Mouse (Mus musculus): ENCODE measurements at regions not wholly inside any gene's neighbourhood (a gene's known extent, or its start where the extent isn't known, plus 50 kb on each side); places are given as distances from the start of the nearest gene placed in this dataset.

DNA sequence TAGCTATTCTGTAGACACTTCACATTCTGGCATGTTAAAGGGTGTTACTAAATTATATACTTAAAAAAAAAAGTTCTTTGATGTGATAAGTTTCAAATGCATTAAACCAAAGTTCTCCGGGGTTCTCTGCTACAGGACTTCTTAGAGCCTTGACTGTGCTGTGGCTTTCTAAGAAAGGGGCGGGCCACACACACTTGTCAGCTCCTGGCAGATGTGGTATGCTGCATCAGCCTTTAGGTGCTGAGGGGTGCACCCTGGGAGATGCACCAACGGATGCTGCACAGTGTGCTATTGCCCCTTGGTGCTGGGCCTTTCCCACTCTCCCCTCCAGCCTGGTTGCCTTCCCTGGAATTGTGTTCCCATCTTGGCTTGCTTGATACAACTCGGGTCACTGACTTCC is 125.0 kb downstream of the Bcl2l11 start:
- Histone ChIP-seq H3K4me2 (ENCODE audit: low read depth, severe bottlenecking) (no peak overlapping the region), H3K4me1 (ENCODE audit: control insufficient read depth, insufficient read depth, low read length) (no peaks in the 10 kb centered on the region), H3K9me3 (ENCODE audit: control insufficient read depth, low read length) (peaks cover 4% of the 10 kb centered on the region; the same call in 1 of the 2 replicates), H3K27ac (replicated peaks; ENCODE audit: low read depth, low read length) (no peak overlapping the region), H3K27me3 (ENCODE audit: control insufficient read depth, insufficient read depth, low read length) (no peaks in the 10 kb centered on the region), H3K4me3 (ENCODE audit: low read depth, low read length) (no peak overlapping the region), H3K9ac (ENCODE audit: low read length) (no peak overlapping the region), H3K36me3 (ENCODE audit: control insufficient read depth, insufficient read depth, low read length) (no peaks in the 10 kb centered on the region)
- ATAC-seq (ENCODE audit: insufficient number of reproducible peaks, low FRiP score, low TSS enrichment, low read depth) (no peak), DNase-seq (ENCODE audit: low spot score) (no peak)
- WGBS, result 78% methylated on average over 4 of the region's 4 CpGs

- H3K4me1 ChIP-seq (ENCODE audit: control insufficient read depth, insufficient read depth, low read length), result no peaks in the 10 kb centered on the region
- DNase-seq (ENCODE audit: low spot score), result no peak
- H3K9me3 ChIP-seq (ENCODE audit: control insufficient read depth, low read length), result no peaks in the 10 kb centered on the region
- H3K27ac ChIP-seq (replicated peaks; ENCODE audit: low read depth, low read length), result no peak overlapping the region
- ATAC-seq (ENCODE audit: insufficient number of reproducible peaks, low FRiP score, low TSS enrichment, low read depth), result no peak
- no peak overlapping the region for H3K4me2 ChIP-seq (ENCODE audit: low read depth, severe bottlenecking)
- H3K27me3 ChIP-seq (ENCODE audit: control insufficient read depth, insufficient read depth, low read length), result no peaks in the 10 kb centered on the region
- no peak overlapping the region for H3K4me3 ChIP-seq (ENCODE audit: low read depth, low read length)
- H3K9ac ChIP-seq (ENCODE audit: low read length), result no peak overlapping the region
- H3K36me3 ChIP-seq (ENCODE audit: control insufficient read depth, insufficient read depth, low read length), result no peaks in the 10 kb centered on the region
- whole genome bisulfite sequencing, result 80% methylated on average over 6 of the region's 6 CpGs
Observed at GRCm38 (mm10) chr2:128256651-128257050, 130.8 kb downstream of the Bcl2l11 start.

DNA sequence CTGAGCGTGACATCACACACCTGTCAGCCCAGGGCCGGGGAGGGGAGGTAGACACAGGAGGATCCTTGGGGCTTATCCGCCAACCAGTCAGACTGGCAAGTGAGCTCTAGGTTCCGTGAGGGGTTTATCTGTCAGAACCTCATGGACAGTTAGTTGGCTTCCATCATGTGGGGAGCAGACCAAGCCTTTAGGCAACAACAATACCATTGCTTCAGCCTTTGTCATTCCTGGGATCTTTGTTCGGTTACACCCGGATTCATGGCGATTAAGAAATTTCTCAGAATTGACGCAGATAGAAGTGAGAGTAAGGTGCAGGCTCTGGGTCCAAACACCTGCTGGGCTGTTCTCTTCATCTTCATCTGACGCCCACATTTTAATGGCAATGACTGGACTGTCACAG is 131.4 kb downstream of the Bcl2l11 start:
- Histone ChIP-seq H3K4me1 (ENCODE audit: control insufficient read depth, insufficient read depth, low read length) (no peaks in the 10 kb centered on the region), H3K36me3 (ENCODE audit: control insufficient read depth, insufficient read depth, low read length) (no peaks in the 10 kb centered on the region), H3K4me2 (ENCODE audit: low read depth, severe bottlenecking) (no peak overlapping the region), H3K4me3 (ENCODE audit: low read depth, low read length) (no peak overlapping the region), H3K9ac (ENCODE audit: low read length) (no peak overlapping the region), H3K9me3 (ENCODE audit: control insufficient read depth, low read length) (no peaks in the 10 kb centered on the region), H3K27me3 (ENCODE audit: control insufficient read depth, insufficient read depth, low read length) (no peaks in the 10 kb centered on the region), H3K27ac (replicated peaks; ENCODE audit: low read depth, low read length) (no peak overlapping the region)
- WGBS, result 87% methylated on average over 9 of the region's 9 CpGs
- ATAC-seq (ENCODE audit: insufficient number of reproducible peaks, low FRiP score, low TSS enrichment, low read depth), result no peak
- DNase-seq (ENCODE audit: low spot score), result no peak

GRCm38 (mm10) chr2:128263880-128264279 is 138.0 kb downstream of the Bcl2l11 start:
- Histone ChIP-seq H3K4me2 (ENCODE audit: low read depth, severe bottlenecking) (no peak overlapping the region), H3K4me1 (ENCODE audit: control insufficient read depth, insufficient read depth, low read length) (peaks cover 3% of the 10 kb centered on the region; the same call in 1 of the 2 replicates), H3K36me3 (ENCODE audit: control insufficient read depth, insufficient read depth, low read length) (no peaks in the 10 kb centered on the region), H3K4me3 (ENCODE audit: low read depth, low read length) (no peak overlapping the region), H3K9me3 (ENCODE audit: control insufficient read depth, low read length) (no peaks in the 10 kb centered on the region), H3K9ac (ENCODE audit: low read length) (no peak overlapping the region), H3K27ac (replicated peaks; ENCODE audit: low read depth, low read length) (no peak overlapping the region), H3K27me3 (ENCODE audit: control insufficient read depth, insufficient read depth, low read length) (no peaks in the 10 kb centered on the region)
- ATAC-seq (ENCODE audit: insufficient number of reproducible peaks, low FRiP score, low TSS enrichment, low read depth), result no peak
- no peak for DNase-seq (ENCODE audit: low spot score)
- WGBS, result 87% methylated on average over 3 of the region's 3 CpGs

- no peaks in the 10 kb centered on the region for H3K27me3 ChIP-seq (ENCODE audit: control insufficient read depth, insufficient read depth, low read length)
- no peak overlapping the region for H3K9ac ChIP-seq (ENCODE audit: low read length)
- no peaks in the 10 kb centered on the region for H3K9me3 ChIP-seq (ENCODE audit: control insufficient read depth, low read length)
- H3K27ac ChIP-seq (replicated peaks; ENCODE audit: low read depth, low read length), result no peak overlapping the region
- H3K36me3 ChIP-seq (ENCODE audit: control insufficient read depth, insufficient read depth, low read length), result no peaks in the 10 kb centered on the region
- H3K4me3 ChIP-seq (ENCODE audit: low read depth, low read length), result no peak overlapping the region
- 40% methylated on average over 9 of the region's 9 CpGs for WGBS
- no peak for DNase-seq (ENCODE audit: low spot score)
- ATAC-seq (ENCODE audit: insufficient number of reproducible peaks, low FRiP score, low TSS enrichment, low read depth), result no peak
- no peak overlapping the region for H3K4me2 ChIP-seq (ENCODE audit: low read depth, severe bottlenecking)
- peaks cover 3% of the 10 kb centered on the region; the same call in 1 of the 2 replicates for H3K4me1 ChIP-seq (ENCODE audit: control insufficient read depth, insufficient read depth, low read length)
Observed at GRCm38 (mm10) chr2:128265014-128265990, 139.5 kb downstream of the Bcl2l11 start.

GRCm38 (mm10) chr2:128270377-128271129 is 144.7 kb downstream of the Bcl2l11 start:
- H3K9me3 ChIP-seq (ENCODE audit: control insufficient read depth, low read length), result no peaks in the 10 kb centered on the region
- H3K9ac ChIP-seq (ENCODE audit: low read length), result no peak overlapping the region
- H3K4me3 ChIP-seq (ENCODE audit: low read depth, low read length), result no peak overlapping the region
- H3K27ac ChIP-seq (replicated peaks; ENCODE audit: low read depth, low read length), result no peak overlapping the region
- H3K4me2 ChIP-seq (ENCODE audit: low read depth, severe bottlenecking), result no peak overlapping the region
- ATAC-seq (ENCODE audit: insufficient number of reproducible peaks, low FRiP score, low TSS enrichment, low read depth), result no peak
- WGBS, result 62% methylated on average over 9 of the region's 9 CpGs
- DNase-seq (ENCODE audit: low spot score), result no peak
- no peaks in the 10 kb centered on the region for H3K36me3 ChIP-seq (ENCODE audit: control insufficient read depth, insufficient read depth, low read length)
- no peaks in the 10 kb centered on the region for H3K27me3 ChIP-seq (ENCODE audit: control insufficient read depth, insufficient read depth, low read length)
- H3K4me1 ChIP-seq (ENCODE audit: control insufficient read depth, insufficient read depth, low read length), result no peaks in the 10 kb centered on the region

DNA sequence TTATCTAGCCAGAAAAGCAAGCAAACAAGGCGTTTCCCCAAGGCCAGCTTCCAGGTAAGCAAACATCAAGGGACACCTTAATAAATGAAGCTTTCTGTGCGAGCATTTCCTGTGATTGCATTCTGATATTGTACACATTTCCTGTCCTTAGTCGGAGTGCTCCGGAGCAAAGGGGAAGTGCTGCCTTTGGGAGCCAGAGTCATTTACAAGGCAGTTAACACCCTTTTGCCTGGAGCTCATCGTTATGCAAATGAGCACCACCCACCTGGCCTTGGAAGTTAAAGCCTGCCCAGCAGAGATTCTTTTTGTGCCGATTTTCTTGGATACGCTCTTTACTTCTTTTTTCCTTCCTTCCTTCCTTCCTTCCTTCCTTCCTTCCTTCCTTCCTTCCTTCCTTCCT is 147.0 kb downstream of the Bcl2l11 start:
- no peaks in the 10 kb centered on the region for H3K9me3 ChIP-seq (ENCODE audit: control insufficient read depth, low read length)
- no peak overlapping the region for H3K9ac ChIP-seq (ENCODE audit: low read length)
- H3K27ac ChIP-seq (replicated peaks; ENCODE audit: low read depth, low read length), result no peak overlapping the region
- ATAC-seq (ENCODE audit: insufficient number of reproducible peaks, low FRiP score, low TSS enrichment, low read depth) (no peak), DNase-seq (ENCODE audit: low spot score) (no peak)
- no peak overlapping the region for H3K4me3 ChIP-seq (ENCODE audit: low read depth, low read length)
- 13% methylated on average over 7 of the region's 7 CpGs for WGBS
- H3K4me1 ChIP-seq (ENCODE audit: control insufficient read depth, insufficient read depth, low read length), result no peaks in the 10 kb centered on the region
- H3K27me3 ChIP-seq (ENCODE audit: control insufficient read depth, insufficient read depth, low read length), result no peaks in the 10 kb centered on the region
- H3K36me3 ChIP-seq (ENCODE audit: control insufficient read depth, insufficient read depth, low read length), result no peaks in the 10 kb centered on the region
- H3K4me2 ChIP-seq (ENCODE audit: low read depth, severe bottlenecking), result no peak overlapping the region

DNA sequence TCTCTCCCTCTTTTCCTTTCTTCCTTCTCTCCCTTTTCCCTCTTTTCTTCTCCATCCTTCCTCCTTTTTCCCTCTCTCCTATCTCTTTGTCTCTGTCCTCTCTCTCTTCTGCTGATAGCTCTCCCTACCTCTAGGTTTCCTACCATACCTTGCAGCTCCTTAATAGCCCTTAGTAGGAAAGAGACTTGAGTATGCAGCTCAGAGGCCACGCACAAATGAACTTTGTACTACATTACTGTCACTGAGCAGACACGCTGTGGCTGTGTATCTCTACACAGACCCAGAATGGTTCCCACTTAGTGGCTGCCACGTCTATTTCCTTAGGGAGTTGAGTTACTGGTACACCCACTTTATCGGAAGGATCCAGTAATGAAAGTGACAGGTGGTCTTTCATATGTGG is 147.5 kb downstream of the Bcl2l11 start:
- Histone ChIP-seq H3K27me3 (ENCODE audit: control insufficient read depth, insufficient read depth, low read length) (no peaks in the 10 kb centered on the region), H3K4me3 (ENCODE audit: low read depth, low read length) (no peak overlapping the region), H3K36me3 (ENCODE audit: control insufficient read depth, insufficient read depth, low read length) (no peaks in the 10 kb centered on the region), H3K9ac (ENCODE audit: low read length) (no peak overlapping the region), H3K4me2 (ENCODE audit: low read depth, severe bottlenecking) (no peak overlapping the region), H3K4me1 (ENCODE audit: control insufficient read depth, insufficient read depth, low read length) (0 out of 2 replicates have a peak, but pooled peaks cover 4% of the 10 kb centered on the region), H3K27ac (replicated peaks; ENCODE audit: low read depth, low read length) (no peak overlapping the region), H3K9me3 (ENCODE audit: control insufficient read depth, low read length) (no peaks in the 10 kb centered on the region)
- no peak for ATAC-seq (ENCODE audit: insufficient number of reproducible peaks, low FRiP score, low TSS enrichment, low read depth)
- no peak for DNase-seq (ENCODE audit: low spot score)
- WGBS, result 54% methylated on average over 4 of the region's 4 CpGs
